Mouse (Mus musculus) E14TG2a.4 (cell line): ENCODE measurements around the gene L3mbtl4.

Experiments used
- H3K27me3 ChIP-seq: 2 replicates; pipeline ENCODE4 v1.6.1; 2014; ENCODE audit warnings: low read length, control low read depth; ENCODE audit not compliant: insufficient read depth
- H3K36me3 ChIP-seq: 2 replicates; pipeline ENCODE4 v1.6.1; 2014; ENCODE audit warnings: low read length, control low read depth; ENCODE audit not compliant: insufficient read depth
- H3K4me1 ChIP-seq: replicated peaks from 2 replicates; pipeline ENCODE4 v1.6.1; 2014; ENCODE audit warnings: low read depth, low read length, control low read depth
- H3K4me3 ChIP-seq: replicated peaks from 2 replicates; pipeline ENCODE4 v1.5.1; 2014; ENCODE audit warnings: mild to moderate bottlenecking, low read length
- H3K9me3 ChIP-seq: 2 replicates; pipeline ENCODE4 v1.6.1; 2014; ENCODE audit warnings: low read length, control low read depth
- CTCF ChIP-seq: conservative IDR thresholded peaks from 2 replicates; pipeline ENCODE4 v1.5.1; 2014; ENCODE audit warnings: low read length
- NANOG ChIP-seq: IDR thresholded peaks from 2 replicates; pipeline ENCODE4 v1.6.1; 2014; ENCODE audit warnings: borderline replicate concordance, low read length, mixed read lengths
- POU5F1 ChIP-seq: IDR thresholded peaks from 2 replicates; pipeline ENCODE4 v1.6.1; 2014; ENCODE audit warnings: low read length, borderline replicate concordance

L3mbtl4 gene

DNA sequence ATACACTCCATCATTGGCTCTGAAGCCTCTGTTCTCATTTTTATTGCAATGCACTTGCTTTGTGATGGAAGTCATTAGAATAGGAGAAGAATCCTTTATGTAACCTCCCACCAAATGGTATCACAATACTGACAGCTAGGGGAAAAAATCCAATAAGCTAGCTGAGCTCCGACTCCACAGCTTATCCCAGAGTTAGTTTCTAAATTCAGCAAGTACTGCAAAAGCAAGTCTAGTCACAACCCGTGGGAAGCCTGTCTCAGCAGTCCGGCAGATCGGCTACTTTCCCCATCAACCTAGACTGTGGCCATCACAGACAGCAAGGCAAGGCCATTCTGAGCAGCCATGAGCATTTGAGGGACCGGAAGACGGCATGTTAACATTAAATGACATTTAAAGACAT is 298.2 kb downstream of the L3mbtl4 start:
- H3K36me3 ChIP-seq = no peaks in the 10 kb centered on the region
- TF ChIP-seq CTCF = no peak
- TF ChIP-seq POU5F1 = no peak
- TF ChIP-seq NANOG = no peak
- no peak overlapping the region for H3K4me3 ChIP-seq
- H3K4me1 ChIP-seq = no peaks in the 10 kb centered on the region
- H3K9me3 ChIP-seq = peaks cover 9% of the 10 kb centered on the region; the same call in 1 of the 2 replicates
- no peaks in the 10 kb centered on the region for H3K27me3 ChIP-seq

DNA sequence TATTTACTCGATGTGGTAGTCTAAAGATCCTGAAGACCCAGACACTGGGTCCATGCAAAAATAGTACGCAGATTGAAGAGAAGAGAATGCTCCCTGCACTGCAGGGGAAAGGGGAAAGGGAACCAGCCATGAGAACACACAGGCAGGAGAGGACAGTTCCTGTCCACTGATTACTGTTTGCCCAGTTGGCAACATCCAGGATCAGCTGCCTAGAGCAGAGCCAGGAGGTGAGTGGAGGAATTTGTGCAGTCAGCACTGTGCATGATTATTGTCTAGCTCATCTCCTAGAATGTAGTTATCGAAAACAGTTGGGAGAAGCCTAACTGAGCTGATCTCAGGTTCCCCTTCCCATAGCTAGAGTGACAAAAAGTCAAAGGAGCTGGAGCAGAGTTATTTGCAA is 311.6 kb downstream of the L3mbtl4 start:
- Histone ChIP-seq H3K4me3 (no peak overlapping the region), H3K4me1 (no peaks in the 10 kb centered on the region), H3K9me3 (no peaks in the 10 kb centered on the region), H3K27me3 (no peaks in the 10 kb centered on the region), H3K36me3 (no peaks in the 10 kb centered on the region)
- TF ChIP-seq POU5F1 (no peak), CTCF (no peak), NANOG (no peak)

DNA sequence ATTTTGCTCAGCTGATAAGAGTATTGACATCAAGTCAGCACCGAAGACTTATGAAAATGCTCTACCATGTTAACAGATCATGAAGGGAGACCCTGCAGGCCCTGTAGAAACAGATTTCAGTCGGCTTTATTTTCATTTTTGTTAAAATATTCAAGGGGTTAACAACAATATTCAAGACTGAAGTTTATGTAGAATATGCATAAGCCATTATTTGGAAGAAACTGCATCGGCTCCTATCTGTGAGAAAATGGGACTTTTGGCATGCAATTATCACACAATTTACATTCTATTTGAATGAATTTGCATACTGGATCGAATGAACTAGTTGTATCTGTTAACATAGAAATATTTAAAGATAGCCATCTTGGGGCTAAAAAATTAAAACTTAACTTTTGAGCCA is 318.0 kb downstream of the L3mbtl4 start:
- Histone ChIP-seq H3K4me3 (no peak overlapping the region), H3K27me3 (no peaks in the 10 kb centered on the region), H3K36me3 (no peaks in the 10 kb centered on the region), H3K4me1 (no peaks in the 10 kb centered on the region), H3K9me3 (no peaks in the 10 kb centered on the region)
- no peak for TF ChIP-seq CTCF
- TF ChIP-seq POU5F1 = no peak
- TF ChIP-seq NANOG = no peak

DNA sequence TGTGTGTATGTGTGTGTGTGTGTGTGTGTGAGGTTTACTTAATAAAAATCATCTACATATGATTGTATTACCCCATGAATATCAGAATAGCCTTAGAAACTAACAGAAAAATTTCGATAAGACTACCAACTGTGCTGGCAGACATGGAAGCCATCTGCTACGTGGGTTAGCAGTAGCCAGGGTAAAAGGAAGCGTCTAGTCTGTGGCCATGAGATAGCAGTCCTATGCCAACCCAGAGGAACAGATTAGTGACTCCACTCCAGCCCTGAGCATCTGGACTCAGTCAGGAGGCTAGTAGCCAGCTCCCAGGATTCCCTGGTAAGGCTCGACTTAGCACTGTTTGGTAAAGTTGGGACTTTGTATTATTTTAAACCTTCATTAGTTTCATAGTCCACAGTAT is 329.1 kb downstream of the L3mbtl4 start:
- Histone ChIP-seq H3K36me3 (no peaks in the 10 kb centered on the region), H3K27me3 (no peaks in the 10 kb centered on the region), H3K4me3 (no peak overlapping the region), H3K9me3 (no peaks in the 10 kb centered on the region), H3K4me1 (no peaks in the 10 kb centered on the region)
- no peak for TF ChIP-seq POU5F1
- TF ChIP-seq NANOG = no peak
- TF ChIP-seq CTCF = no peak

DNA sequence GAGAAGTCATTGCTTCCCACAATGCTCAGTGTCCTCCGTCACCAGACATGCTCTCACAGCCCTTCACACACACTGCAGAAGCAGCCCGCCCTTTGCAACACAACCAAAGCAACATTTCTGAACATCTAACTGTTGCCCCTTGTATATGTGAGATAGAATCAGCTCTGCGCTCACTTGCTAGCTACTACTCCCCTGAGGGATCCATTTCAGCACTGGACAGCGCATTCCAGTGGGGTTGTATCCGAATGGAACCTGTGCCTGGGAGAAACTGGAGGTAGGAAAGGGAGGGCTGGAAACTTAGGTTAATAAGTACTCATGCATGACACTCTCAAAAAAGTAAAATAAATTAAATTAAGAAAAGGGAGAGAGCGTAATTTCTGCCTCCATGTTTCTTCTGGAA is 334.1 kb downstream of the L3mbtl4 start:
- Histone ChIP-seq H3K4me1 (no peaks in the 10 kb centered on the region), H3K4me3 (no peak overlapping the region), H3K27me3 (no peaks in the 10 kb centered on the region; the same call in 1 of the 2 replicates), H3K9me3 (no peaks in the 10 kb centered on the region), H3K36me3 (no peaks in the 10 kb centered on the region)
- TF ChIP-seq NANOG (no peak), POU5F1 (no peak), CTCF (no peak)

DNA sequence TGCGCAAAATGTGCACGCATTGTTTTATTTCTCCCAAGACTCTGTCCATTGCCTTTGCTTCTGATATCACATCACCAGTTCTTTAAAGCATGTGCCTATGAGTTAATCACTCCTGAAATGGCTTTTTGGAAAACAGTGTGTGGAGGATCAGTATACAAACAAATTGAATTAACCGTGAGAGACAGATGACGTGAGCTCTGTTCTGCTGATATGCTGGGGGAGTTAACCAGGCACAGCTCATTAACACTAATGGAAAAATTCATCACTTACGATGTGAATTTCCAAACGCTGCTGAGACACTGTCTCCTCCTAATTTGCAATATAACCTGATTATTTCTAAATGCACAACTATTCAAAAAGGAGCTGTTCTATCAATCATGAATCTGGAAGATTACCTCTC is 337.6 kb downstream of the L3mbtl4 start:
- Histone ChIP-seq H3K4me1 (no peaks in the 10 kb centered on the region), H3K4me3 (no peak overlapping the region), H3K9me3 (no peaks in the 10 kb centered on the region), H3K36me3 (no peaks in the 10 kb centered on the region), H3K27me3 (no peaks in the 10 kb centered on the region; the same call in 1 of the 2 replicates)
- TF ChIP-seq CTCF (no peak), NANOG (no peak), POU5F1 (no peak)

DNA sequence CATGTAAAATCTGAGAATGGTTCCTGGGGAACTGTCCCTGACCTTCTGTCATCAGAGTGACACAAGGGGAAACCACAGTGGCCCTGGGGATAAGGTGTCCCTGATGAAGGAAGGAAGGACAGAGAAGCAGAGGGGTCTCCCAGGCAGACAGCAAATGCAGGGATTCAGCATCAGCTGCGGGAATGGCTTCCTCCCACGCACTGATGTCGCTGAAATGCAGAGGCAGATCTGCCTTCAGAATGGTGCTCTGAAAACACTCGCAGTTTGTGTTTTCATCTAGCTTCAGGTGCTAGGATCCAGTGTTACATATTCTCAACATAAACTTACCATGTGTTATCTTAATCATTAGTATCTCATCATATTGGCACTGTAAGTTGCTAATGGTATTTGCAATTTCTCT is 351.7 kb downstream of the L3mbtl4 start:
- no peaks in the 10 kb centered on the region; the same call in 1 of the 2 replicates for H3K4me1 ChIP-seq
- TF ChIP-seq NANOG (no peak), CTCF (no peak), POU5F1 (no peak)
- H3K36me3 ChIP-seq = no peaks in the 10 kb centered on the region
- H3K9me3 ChIP-seq = 0 out of 2 replicates have a peak, but pooled peaks cover under 1% of the 10 kb centered on the region
- H3K4me3 ChIP-seq = no peak overlapping the region
- H3K27me3 ChIP-seq = no peaks in the 10 kb centered on the region

DNA sequence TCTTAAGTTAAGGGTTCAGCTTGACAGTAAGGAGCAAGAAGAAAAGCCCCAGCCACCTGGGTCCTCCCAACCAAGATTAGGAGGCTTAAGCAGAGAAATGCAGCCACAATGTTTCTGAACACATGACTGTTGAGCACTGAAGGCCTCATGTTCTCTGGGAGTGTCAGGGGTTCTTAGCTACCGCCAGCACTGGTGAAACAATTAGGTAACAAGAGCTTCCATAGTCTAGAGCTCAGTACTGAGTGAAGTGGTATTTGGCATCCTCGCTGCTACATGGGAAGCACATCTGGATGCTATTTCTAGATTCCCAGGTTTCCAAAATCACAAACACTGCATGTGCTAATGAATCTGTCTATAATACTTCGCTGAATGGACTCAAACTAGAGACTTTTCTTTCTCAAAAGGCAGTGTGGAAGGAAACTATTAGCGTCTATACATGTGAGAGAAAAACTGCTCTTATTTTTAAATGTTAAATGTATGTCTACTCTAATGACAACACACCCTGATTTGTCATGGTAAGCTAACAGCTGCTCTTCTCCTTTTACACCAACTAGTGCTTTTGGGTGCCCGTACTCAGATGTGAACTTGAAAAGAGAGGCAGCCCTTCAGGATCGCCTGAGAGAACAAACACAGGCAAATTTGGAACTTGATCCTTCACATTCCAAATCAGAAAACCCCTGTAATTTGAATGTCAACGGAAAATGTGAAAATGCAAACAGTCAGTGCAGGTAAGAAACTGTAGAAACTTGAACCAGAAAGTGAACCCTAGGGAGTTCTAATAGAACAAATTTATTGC is 356.2 kb downstream of the L3mbtl4 start:
- no peaks in the 10 kb centered on the region; the same call in 1 of the 2 replicates for H3K4me1 ChIP-seq
- H3K27me3 ChIP-seq = no peaks in the 10 kb centered on the region
- H3K4me3 ChIP-seq = no peak overlapping the region
- H3K9me3 ChIP-seq = peaks cover 6% of the 10 kb centered on the region
- no peak for TF ChIP-seq POU5F1
- TF ChIP-seq CTCF = no peak
- TF ChIP-seq NANOG = no peak
- H3K36me3 ChIP-seq = no peaks in the 10 kb centered on the region

DNA sequence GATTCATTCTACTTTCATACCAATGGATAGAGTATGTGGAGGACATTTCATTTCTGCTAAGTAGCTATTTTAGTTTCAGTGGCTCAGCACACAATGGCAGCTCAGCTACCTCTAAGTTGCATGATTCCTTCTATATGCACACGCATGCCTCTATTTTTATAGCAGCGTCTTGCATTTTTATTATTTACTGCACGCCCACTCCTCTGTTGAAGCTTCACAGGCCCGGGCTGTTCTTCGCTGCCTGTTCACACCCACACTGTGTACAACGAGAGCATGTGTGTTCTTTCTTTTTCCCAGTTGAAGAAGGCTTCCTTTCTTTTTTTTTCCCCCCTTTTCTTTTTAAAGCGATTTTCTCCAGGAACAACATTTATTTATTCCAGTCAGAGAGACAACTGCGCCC is 357.8 kb downstream of the L3mbtl4 start:
- Histone ChIP-seq H3K4me3 (no peak overlapping the region), H3K36me3 (no peaks in the 10 kb centered on the region), H3K9me3 (peaks cover 21% of the 10 kb centered on the region), H3K4me1 (no peaks in the 10 kb centered on the region; the same call in 1 of the 2 replicates), H3K27me3 (no peaks in the 10 kb centered on the region)
- no peak for TF ChIP-seq POU5F1
- TF ChIP-seq NANOG = no peak
- TF ChIP-seq CTCF = no peak
